Mouse (Mus musculus): ENCODE data around the gene Bax.

DNA sequence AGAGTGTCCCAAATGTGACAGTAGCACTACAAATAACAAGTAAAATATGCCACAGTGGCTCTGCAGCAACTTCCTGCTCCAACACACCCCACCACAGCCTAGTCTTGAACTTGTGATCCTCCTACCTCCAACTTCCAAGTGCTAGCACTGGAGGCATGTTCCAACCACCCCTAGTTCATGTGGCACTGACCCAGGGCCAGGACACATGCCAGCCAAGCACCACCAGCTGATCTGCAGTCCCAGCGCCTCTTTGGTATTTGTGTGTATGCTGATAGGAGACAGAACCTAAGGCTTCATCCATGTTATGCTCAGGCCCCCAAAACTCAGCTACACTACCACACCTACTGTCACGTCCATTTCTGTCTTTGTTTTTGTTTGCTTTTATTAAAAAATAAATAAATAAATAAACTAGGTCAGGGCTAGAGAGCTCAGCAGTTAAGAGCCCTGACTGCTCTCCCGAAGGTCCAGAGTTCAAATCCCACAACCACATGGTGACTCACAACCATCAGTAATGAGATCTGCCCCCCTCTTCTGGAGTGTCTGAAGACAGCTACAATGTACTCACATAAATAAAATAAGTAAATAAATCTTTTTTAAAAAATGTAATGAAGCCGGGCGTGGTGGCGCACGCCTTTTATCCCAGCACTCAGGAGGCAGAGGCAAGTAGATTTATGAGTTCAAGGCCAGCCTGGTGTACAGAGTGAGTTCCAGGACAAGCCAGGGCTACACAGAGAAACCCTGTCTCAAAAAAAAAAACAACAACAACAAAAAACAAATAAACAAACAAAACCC is 2.5 kb downstream of the Bax start:
- TF ChIP-seq POLR2A (IDR thresholded peaks at IDR 0.05; ENCODE audit: control insufficient read depth in 1 of 2, insufficient read depth in 1 of 2, low read depth in 1 of 2, low read length in 2 of 2, poor library complexity in 1 of 2) = no peak
- no peak for TF ChIP-seq GATA1 (IDR thresholded peaks at IDR 0.05; ENCODE audit: low read depth, low read length)
